Mouse (Mus musculus) WW6 (cell line): ENCODE data around the gene Kat6b.

Experiments used
- DNase-seq: peaks from one replicate; pipeline ENCODE4 v3.0.0-alpha.2; 2013; ENCODE audit warnings: low read depth, low spot score

Gene Kat6b

GRCm38 (mm10) chr14:21523234-21523633, 42.0 kb downstream of the Kat6b start:
- DNase-seq, result no peak

- no peak for DNase-seq
These were observed 42.7 kb downstream of the Kat6b start for GRCm38 (mm10) chr14:21523851-21524441.

- DNase-seq, result no peak
These were observed 44.4 kb downstream of the Kat6b start for GRCm38 (mm10) chr14:21525674-21526073.

- no peak for DNase-seq
These were observed 52.3 kb downstream of the Kat6b start for GRCm38 (mm10) chr14:21533566-21533965.

GRCm38 (mm10) chr14:21534066-21534465, 52.8 kb downstream of the Kat6b start:
- DNase-seq, result no peak

GRCm38 (mm10) chr14:21534542-21535272, 53.5 kb downstream of the Kat6b start:
- no peak for DNase-seq

- DNase-seq, result no peak
These were observed 55.4 kb downstream of the Kat6b start for GRCm38 (mm10) chr14:21536485-21537181.

- no peak for DNase-seq
These were observed 56.6 kb downstream of the Kat6b start for GRCm38 (mm10) chr14:21537838-21538237.

- DNase-seq, result no peak
These were observed 58.5 kb downstream of the Kat6b start for GRCm38 (mm10) chr14:21539731-21540130.

GRCm38 (mm10) chr14:21540361-21540760, 59.1 kb downstream of the Kat6b start:
- DNase-seq, result no peak

- DNase-seq, result no peak
These were observed 64.3 kb downstream of the Kat6b start for GRCm38 (mm10) chr14:21545529-21545928.

GRCm38 (mm10) chr14:21546351-21546750, 65.1 kb downstream of the Kat6b start:
- no peak for DNase-seq

GRCm38 (mm10) chr14:21547297-21547696, 66.1 kb downstream of the Kat6b start:
- DNase-seq, result no peak

GRCm38 (mm10) chr14:21547965-21548364, 66.7 kb downstream of the Kat6b start:
- DNase-seq, result no peak

GRCm38 (mm10) chr14:21548952-21549607, 67.8 kb downstream of the Kat6b start:
- no peak for DNase-seq

- DNase-seq, result no peak
These were observed 68.4 kb downstream of the Kat6b start for GRCm38 (mm10) chr14:21549608-21550115.

- DNase-seq, result no peak
These were observed 69.3 kb downstream of the Kat6b start for GRCm38 (mm10) chr14:21550576-21550975.

- DNase-seq, result no peak
These were observed 70.4 kb downstream of the Kat6b start for GRCm38 (mm10) chr14:21551655-21552054.

- no peak for DNase-seq
These were observed 71.7 kb downstream of the Kat6b start for GRCm38 (mm10) chr14:21552958-21553357.

- DNase-seq, result no peak
These were observed 72.8 kb downstream of the Kat6b start for GRCm38 (mm10) chr14:21554046-21554445.

- no peak for DNase-seq
These were observed 77.4 kb downstream of the Kat6b start for GRCm38 (mm10) chr14:21558440-21559131.
